Mouse (Mus musculus): ENCODE data around the gene Kank3. TPM values are rescaled to one million over a fixed set of nuclear protein-coding genes. Genes with fewer than 3 reads are reported as not detected.

Kank3 gene
- 10 to 100 TPM; 35.2 to 40.6 TPM for total RNA-seq (2021)
- long read RNA-seq, experiment 1, transcript Kank3-201 (11 exons, 2,641 nt): major isoform, 33 of 55 reads
- long read RNA-seq, experiment 1, partial matches to known transcripts: 10 of 55 reads
- long read RNA-seq, experiment 1, other reads (novel, unspliced or antisense): 12 of 55 reads
- long read RNA-seq, experiment 2, transcript Kank3-201 (11 exons, 2,641 nt): major isoform, 42 of 78 reads
- long read RNA-seq, experiment 2, partial matches to known transcripts: 23 of 78 reads
- long read RNA-seq, experiment 2, other reads (novel, unspliced or antisense): 9 of 78 reads

- H3K27ac ChIP-seq: peak within 1 kb of the TSS; percentile 82
- DNase-seq (ENCODE audit: low spot score in 2 of 2): peak; percentile 93
- peak within 1 kb of the TSS; percentile 62 for H3K4me3 ChIP-seq
- no peak for TF ChIP-seq CTCF (conservative IDR thresholded peaks at IDR 0.05)
These were observed at the start of gene Kank3 for GRCm38 (mm10) chr17:33810334-33811141. TSS of gene Kank3 (plus strand) at chr17:33810519.

- H3K4me3 ChIP-seq: no peak overlapping the region
- no peak for DNase-seq (ENCODE audit: low spot score in 2 of 2)
- H3K27ac ChIP-seq: no peak overlapping the region
These were observed 43.9 kb upstream of the Kank3 start for GRCm38 (mm10) chr17:33766389-33766788.

GRCm38 (mm10) chr17:33771617-33772016 is 38.7 kb upstream of the Kank3 start:
- no peak for DNase-seq (ENCODE audit: low spot score in 2 of 2)
- TF ChIP-seq CTCF (conservative IDR thresholded peaks at IDR 0.05): no peak
- H3K27ac ChIP-seq: no peak overlapping the region
- no peak overlapping the region for H3K4me3 ChIP-seq

More at GRCm38 (mm10) chr17:33766389-33766788, 43.9 kb upstream of the Kank3 start:
- TF ChIP-seq CTCF (conservative IDR thresholded peaks at IDR 0.05): no peak

GRCm38 (mm10) chr17:33773426-33773825 is 36.9 kb upstream of the Kank3 start:
- Histone ChIP-seq H3K27ac (no peak overlapping the region), H3K4me3 (no peak overlapping the region)
- no peak for DNase-seq (ENCODE audit: low spot score in 2 of 2)
- no peak for TF ChIP-seq CTCF (conservative IDR thresholded peaks at IDR 0.05)

DNA sequence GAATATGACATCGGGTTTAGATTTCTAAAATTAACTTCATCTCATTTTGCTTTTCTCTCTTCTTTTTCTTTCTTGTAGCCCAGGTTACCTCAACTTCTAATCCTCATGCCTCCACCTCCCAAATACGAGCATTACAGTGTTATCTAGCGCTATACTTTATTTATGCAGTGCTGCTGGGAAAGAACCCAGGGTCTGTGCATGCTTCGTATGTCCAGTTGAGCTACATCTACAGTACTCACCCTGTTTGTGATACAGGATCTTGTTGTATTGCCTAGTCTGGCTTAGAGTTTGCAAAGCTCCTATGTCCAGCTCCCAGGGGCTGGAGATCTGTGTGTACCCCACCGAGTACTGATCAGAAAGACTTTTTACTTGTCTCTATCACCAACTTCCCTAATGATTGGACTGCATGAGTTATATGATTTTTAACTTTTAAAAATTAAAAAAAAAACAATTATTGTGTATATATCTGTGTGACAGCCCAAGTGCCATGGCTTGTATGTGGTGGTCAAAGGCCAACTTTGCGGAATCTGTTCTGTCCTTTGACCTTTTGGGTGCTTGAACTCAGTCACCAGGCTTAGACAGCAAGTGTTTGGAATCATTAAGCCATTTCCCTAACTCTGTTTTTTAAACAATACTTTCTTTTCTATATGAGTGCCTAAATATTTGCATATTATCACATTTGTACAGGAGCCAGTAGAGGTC is 36.3 kb upstream of the Kank3 start:
- no peak for TF ChIP-seq CTCF (conservative IDR thresholded peaks at IDR 0.05)
- no peak overlapping the region for H3K4me3 ChIP-seq
- H3K27ac ChIP-seq: no peak overlapping the region
- no peak for DNase-seq (ENCODE audit: low spot score in 2 of 2)

- no peak for TF ChIP-seq CTCF (conservative IDR thresholded peaks at IDR 0.05)
- no peak for DNase-seq (ENCODE audit: low spot score in 2 of 2)
- Histone ChIP-seq H3K4me3 (no peak overlapping the region), H3K27ac (no peak overlapping the region)
These were observed 35.7 kb upstream of the Kank3 start for GRCm38 (mm10) chr17:33774573-33775155.

DNA sequence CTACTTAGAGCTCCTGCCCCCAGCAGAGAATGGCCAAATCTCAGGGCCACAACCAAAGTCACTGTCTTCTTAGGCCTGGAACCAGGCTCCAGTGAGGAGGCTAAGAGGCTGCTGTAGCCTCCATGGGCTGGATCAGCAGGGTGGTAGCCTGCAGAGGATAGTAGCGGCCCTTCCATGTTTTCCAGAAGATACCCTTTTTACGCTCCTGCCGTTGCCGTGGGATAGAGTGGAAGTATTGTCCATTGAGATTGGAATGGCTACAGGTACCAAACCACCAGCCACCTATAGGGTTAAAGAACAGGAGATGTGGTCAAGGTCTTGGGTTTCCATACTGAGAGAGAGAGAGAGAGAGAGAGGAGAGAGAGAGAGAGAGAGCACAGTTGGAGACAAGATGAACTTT is 35.0 kb upstream of the Kank3 start:
- no peak for DNase-seq (ENCODE audit: low spot score in 2 of 2)
- no peak for TF ChIP-seq CTCF (conservative IDR thresholded peaks at IDR 0.05)
- H3K4me3 ChIP-seq: no peak overlapping the region
- H3K27ac ChIP-seq: no peak overlapping the region

GRCm38 (mm10) chr17:33779271-33779966 is 30.9 kb upstream of the Kank3 start:
- no peak for TF ChIP-seq CTCF (conservative IDR thresholded peaks at IDR 0.05)
- Histone ChIP-seq H3K4me3 (peak overlapping the region; percentile 55; the same call in 1 of the 2 replicates), H3K27ac (peak overlapping the region; percentile 80)
- DNase-seq (ENCODE audit: low spot score in 2 of 2): peak; percentile 87 to 91

DNA sequence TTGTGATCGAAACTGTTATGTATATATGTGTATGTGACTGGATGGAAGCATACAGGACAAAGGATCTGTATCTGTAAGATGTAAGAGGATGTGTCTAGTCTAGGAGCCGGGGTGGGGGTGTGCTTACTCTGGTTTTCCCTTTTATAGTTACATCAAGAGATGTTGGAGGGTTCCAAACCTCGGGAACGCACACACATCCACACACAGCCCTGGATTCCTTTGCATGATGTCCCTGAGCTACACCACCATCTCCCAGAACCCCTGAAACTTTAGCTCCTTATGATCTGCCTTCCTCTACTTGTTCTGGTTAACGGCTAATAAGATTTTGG is 30.4 kb upstream of the Kank3 start:
- H3K27ac ChIP-seq: peak overlapping the region; percentile 80
- no peak for DNase-seq (ENCODE audit: low spot score in 2 of 2)
- no peak for TF ChIP-seq CTCF (conservative IDR thresholded peaks at IDR 0.05)
- peak overlapping the region; percentile 55 for H3K4me3 ChIP-seq

- peak overlapping the region; percentile 55 for H3K4me3 ChIP-seq
- H3K27ac ChIP-seq: peak overlapping the region; percentile 80; the same call in 1 of the 2 replicates
- no peak for DNase-seq (ENCODE audit: low spot score in 2 of 2)
- TF ChIP-seq CTCF (conservative IDR thresholded peaks at IDR 0.05): no peak
These were observed 29.9 kb upstream of the Kank3 start for GRCm38 (mm10) chr17:33780431-33780830.

GRCm38 (mm10) chr17:33781124-33781977 is 29.0 kb upstream of the Kank3 start, which contains the start of gene Angptl4:
TSS of gene Angptl4 (minus strand) at chr17:33781830.
- TF ChIP-seq CTCF (conservative IDR thresholded peaks at IDR 0.05): peak; percentile 45

More at GRCm38 (mm10) chr17:33781124-33781977, 29.0 kb upstream of the Kank3 start, which contains the start of gene Angptl4:
- Histone ChIP-seq H3K27ac (peak within 1 kb of the TSS; percentile 80), H3K4me3 (peak within 1 kb of the TSS; percentile 55)
- DNase-seq (ENCODE audit: low spot score in 2 of 2): peak in 1 of 2 experiments; percentile 42
